Mouse (Mus musculus): ENCODE measurements around the gene Fam45a. TPM values are rescaled to one million over a fixed set of nuclear protein-coding genes. Genes with fewer than 3 reads are reported as not detected.
"Not testable (repeated sequence)": the region's sequence is repeated elsewhere in the genome, so short reads cannot be mapped to it uniquely, and the experiment has no call there.

Gene Fam45a
- polyA plus RNA-seq, 1 experiment from 2014 or later: 28.7 TPM

DNA sequence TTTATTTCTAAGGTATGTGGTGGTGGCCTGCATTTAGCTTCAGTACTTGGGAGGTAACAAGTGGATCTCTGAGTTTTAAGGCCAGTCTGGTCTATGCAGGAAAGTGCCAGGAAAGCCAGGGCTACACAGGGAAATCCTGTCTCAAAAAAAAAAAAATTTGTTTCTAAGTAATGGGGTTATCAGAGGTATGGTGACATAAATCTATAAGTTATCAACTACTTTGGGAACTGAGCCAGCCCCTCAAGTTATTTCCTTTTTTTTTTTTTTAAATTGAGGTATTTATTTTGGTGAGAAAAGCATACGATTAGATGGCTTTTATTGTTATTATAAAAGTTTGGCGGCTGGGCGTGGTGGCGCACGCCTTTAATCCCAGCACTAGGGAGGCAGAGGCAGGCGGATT is 1.7 kb downstream of the Fam45a start:
- H3K27ac ChIP-seq (ENCODE audit: low read length): no peak overlapping the region
- H3K4me1 ChIP-seq (ENCODE audit: control insufficient read depth, insufficient read depth, low read length): peaks cover 8% of the 10 kb centered on the region; the same call in 1 of the 2 replicates
- H3K27me3 ChIP-seq (replicated peaks; ENCODE audit: control insufficient read depth, insufficient read depth, low read length): no peaks in the 10 kb centered on the region
- H3K4me2 ChIP-seq (ENCODE audit: low read depth, low read length): no peak overlapping the region
- H3K9ac ChIP-seq (ENCODE audit: low read depth, low read length): no peak overlapping the region
- 94% methylated on average over 6 of the region's 6 CpGs for WGBS
- no peak overlapping the region for H3K4me3 ChIP-seq (ENCODE audit: low read length)
- no peaks in the 10 kb centered on the region for H3K36me3 ChIP-seq (ENCODE audit: control insufficient read depth, insufficient read depth, low read length)
- no peaks in the 10 kb centered on the region for H3K9me3 ChIP-seq (ENCODE audit: control insufficient read depth, low read length)
- ATAC-seq: no peak

DNA sequence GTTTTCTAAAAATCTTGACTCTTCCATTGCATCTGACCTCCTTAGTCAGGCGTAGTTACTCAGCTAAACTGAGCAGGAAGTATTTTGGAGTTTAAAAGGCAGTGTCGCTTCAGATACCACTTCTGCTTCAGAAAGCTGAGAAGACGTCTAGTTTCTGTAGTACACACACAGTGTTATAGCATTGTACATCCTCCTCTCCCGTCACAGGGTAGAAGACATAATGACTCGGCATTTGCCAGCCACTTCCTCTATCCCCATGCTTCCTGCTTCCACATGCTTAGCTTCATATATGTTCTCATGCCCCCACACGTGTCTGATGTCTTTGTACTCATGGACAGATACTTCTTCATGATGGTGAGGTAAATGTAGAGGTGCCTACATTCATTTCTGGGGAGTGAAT is 7.3 kb downstream of the Fam45a start:
- no peak for ATAC-seq
- 89% methylated on average over 6 of the region's 6 CpGs for WGBS
- H3K36me3 ChIP-seq (ENCODE audit: control insufficient read depth, insufficient read depth, low read length): peaks cover 10% of the 10 kb centered on the region

DNA sequence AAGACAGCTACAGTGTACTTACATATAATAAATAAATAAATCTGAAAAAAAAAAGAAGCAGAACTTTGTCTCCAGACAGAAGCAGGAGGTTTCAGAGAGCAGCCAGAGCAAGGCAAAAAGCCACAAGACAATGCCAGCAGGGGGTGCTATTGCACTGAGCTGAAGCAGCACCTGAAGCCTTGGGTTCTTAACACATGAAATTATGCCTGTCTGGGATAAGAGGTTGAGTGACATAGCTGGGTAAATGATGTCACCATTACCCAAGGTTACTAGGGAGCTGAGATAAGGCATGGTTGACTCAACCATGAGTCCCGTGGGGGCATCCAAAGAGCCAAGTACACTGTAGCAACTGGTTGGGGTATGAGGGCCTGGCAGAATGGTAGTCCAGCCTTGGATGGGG is 26.4 kb downstream of the Fam45a start:
- peak; percentile 44; the same call in 1 of the 2 replicates for ATAC-seq
- no peaks in the 10 kb centered on the region for H3K4me1 ChIP-seq (ENCODE audit: control insufficient read depth, insufficient read depth, low read length)
- H3K9me3 ChIP-seq (ENCODE audit: control insufficient read depth, low read length): no peaks in the 10 kb centered on the region
- H3K4me3 ChIP-seq (ENCODE audit: low read length): no peak overlapping the region
- 54% methylated on average over 1 of the region's 1 CpGs for WGBS
- no peak overlapping the region for H3K27ac ChIP-seq (ENCODE audit: low read length)
- no peak overlapping the region for H3K4me2 ChIP-seq (ENCODE audit: low read depth, low read length)
- no peak overlapping the region for H3K9ac ChIP-seq (ENCODE audit: low read depth, low read length)
- H3K36me3 ChIP-seq (ENCODE audit: control insufficient read depth, insufficient read depth, low read length): peaks cover 3% of the 10 kb centered on the region; the same call in 1 of the 2 replicates
- no peaks in the 10 kb centered on the region for H3K27me3 ChIP-seq (replicated peaks; ENCODE audit: control insufficient read depth, insufficient read depth, low read length)

More for the DNA sequence above, 7.3 kb downstream of the Fam45a start:
- Histone ChIP-seq H3K9ac (ENCODE audit: low read depth, low read length) (no peak overlapping the region), H3K4me3 (ENCODE audit: low read length) (no peak overlapping the region), H3K27me3 (replicated peaks; ENCODE audit: control insufficient read depth, insufficient read depth, low read length) (no peaks in the 10 kb centered on the region), H3K4me2 (ENCODE audit: low read depth, low read length) (no peak overlapping the region), H3K27ac (ENCODE audit: low read length) (no peak overlapping the region), H3K4me1 (ENCODE audit: control insufficient read depth, insufficient read depth, low read length) (no peaks in the 10 kb centered on the region), H3K9me3 (ENCODE audit: control insufficient read depth, low read length) (no peaks in the 10 kb centered on the region)

DNA sequence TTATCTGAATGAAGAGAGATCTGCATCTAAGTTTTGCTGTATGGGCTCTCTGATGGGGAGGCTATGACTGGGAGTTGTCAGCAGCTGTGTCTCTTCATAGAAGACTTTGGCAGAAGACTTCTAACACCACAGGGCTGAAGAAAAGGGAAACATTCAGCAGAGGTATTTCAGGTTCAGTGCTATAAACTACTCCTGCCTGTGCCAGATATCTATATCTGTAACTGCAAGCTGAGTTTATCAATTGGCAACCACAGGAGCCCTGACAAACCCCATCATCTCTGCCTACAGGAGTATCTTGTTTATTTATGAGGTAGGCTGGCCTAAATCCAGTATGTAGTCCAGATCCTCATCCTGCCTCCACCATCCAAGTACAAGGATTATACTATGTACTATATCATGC is 31.9 kb downstream of the Fam45a start:
- no peaks in the 10 kb centered on the region for H3K27me3 ChIP-seq (replicated peaks; ENCODE audit: control insufficient read depth, insufficient read depth, low read length)
- H3K4me3 ChIP-seq (ENCODE audit: low read length): no peak overlapping the region
- no peak for ATAC-seq
- no peaks in the 10 kb centered on the region for H3K9me3 ChIP-seq (ENCODE audit: control insufficient read depth, low read length)
- no peak overlapping the region for H3K27ac ChIP-seq (ENCODE audit: low read length)
- H3K4me2 ChIP-seq (ENCODE audit: low read depth, low read length): no peak overlapping the region
- no peaks in the 10 kb centered on the region for H3K36me3 ChIP-seq (ENCODE audit: control insufficient read depth, insufficient read depth, low read length)
- no peak overlapping the region for H3K9ac ChIP-seq (ENCODE audit: low read depth, low read length)
- no peaks in the 10 kb centered on the region for H3K4me1 ChIP-seq (ENCODE audit: control insufficient read depth, insufficient read depth, low read length)

DNA sequence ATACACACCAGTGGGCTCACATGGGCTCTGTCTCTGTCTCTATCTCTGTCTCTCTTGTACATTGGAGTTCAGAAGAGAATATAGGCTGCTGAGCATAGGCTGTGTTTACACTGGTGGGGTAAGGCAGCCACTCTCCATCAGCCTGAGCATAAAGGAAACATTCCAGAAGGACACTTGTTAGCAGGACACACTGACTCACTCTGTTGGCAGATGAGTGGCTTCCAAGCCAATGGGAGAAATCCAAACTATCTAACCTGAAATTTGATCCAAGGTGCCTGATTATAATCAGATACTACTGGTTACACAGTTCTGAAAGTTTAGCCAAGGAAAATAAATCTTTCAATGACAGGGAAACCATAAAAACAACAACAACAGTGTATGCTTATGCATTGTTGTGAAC is 34.3 kb downstream of the Fam45a start:
- Histone ChIP-seq H3K9ac (ENCODE audit: low read depth, low read length) (no peak overlapping the region), H3K36me3 (ENCODE audit: control insufficient read depth, insufficient read depth, low read length) (no peaks in the 10 kb centered on the region), H3K27ac (ENCODE audit: low read length) (no peak overlapping the region), H3K4me1 (ENCODE audit: control insufficient read depth, insufficient read depth, low read length) (no peaks in the 10 kb centered on the region), H3K27me3 (replicated peaks; ENCODE audit: control insufficient read depth, insufficient read depth, low read length) (no peaks in the 10 kb centered on the region), H3K4me2 (ENCODE audit: low read depth, low read length) (no peak overlapping the region), H3K4me3 (ENCODE audit: low read length) (no peak overlapping the region), H3K9me3 (ENCODE audit: control insufficient read depth, low read length) (no peaks in the 10 kb centered on the region)
- ATAC-seq: no peak

DNA sequence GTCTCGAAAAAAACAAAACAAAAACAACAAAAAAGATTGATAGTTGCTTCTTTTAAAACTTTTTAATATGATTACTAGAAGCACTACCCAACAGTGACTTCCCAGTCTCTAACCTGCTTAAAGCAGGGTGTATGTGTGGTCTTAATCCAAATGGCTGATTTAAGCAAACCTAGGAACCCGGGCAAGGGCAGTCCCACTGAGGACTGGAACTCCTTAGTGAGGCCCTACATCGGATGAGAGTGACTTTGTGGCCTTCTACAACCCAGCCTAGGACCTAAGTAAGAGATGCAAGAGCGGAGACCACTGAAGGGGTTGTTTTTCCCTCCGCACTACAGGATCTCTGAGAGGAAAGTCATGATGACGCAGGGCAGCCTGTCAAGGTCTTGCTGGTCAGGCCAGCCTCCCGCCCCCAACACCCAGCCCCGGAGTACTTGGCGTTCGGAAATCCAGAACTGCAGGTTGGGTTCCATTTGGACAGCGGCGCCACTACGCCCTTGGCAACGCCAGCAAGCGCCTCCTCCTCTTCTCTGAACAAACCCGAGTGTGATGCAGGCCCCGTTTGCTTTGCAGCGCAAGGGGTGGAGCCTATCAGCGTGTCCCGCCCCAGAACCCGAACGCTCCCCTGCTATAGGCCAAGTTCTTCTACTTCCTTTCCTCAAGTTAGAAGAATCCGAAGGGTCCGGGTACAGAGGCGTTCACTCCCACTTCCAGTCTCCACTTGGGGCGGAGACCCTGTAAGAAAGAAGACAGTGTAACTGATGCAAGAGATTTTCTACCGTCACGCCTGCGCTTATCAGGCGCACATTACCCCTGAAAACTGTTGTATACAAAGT is 49.7 kb downstream of the Fam45a start, which contains the start of gene Sfxn4:
TSS of gene Sfxn4 (minus strand) at position 612 of the 833 bp plus-strand sequence.
- Histone ChIP-seq H3K36me3 (ENCODE audit: control insufficient read depth, insufficient read depth, low read length) (0 out of 2 replicates have a peak, but pooled peaks cover 4% of the 10 kb centered on the region), H3K4me2 (ENCODE audit: low read depth, low read length) (peak within 1 kb of the TSS; percentile 50), H3K9me3 (ENCODE audit: control insufficient read depth, low read length) (no peaks in the 10 kb centered on the region), H3K27ac (ENCODE audit: low read length) (peak within 1 kb of the TSS; percentile 46), H3K27me3 (replicated peaks; ENCODE audit: control insufficient read depth, insufficient read depth, low read length) (no peaks in the 10 kb centered on the region), H3K9ac (ENCODE audit: low read depth, low read length) (peak within 1 kb of the TSS; percentile 64), H3K4me1 (ENCODE audit: control insufficient read depth, insufficient read depth, low read length) (no peaks in the 10 kb centered on the region), H3K4me3 (ENCODE audit: low read length) (peak within 1 kb of the TSS; percentile 63)
- peak; percentile 99 for ATAC-seq
- WGBS: 4% methylated on average over 30 of the region's 30 CpGs

DNA sequence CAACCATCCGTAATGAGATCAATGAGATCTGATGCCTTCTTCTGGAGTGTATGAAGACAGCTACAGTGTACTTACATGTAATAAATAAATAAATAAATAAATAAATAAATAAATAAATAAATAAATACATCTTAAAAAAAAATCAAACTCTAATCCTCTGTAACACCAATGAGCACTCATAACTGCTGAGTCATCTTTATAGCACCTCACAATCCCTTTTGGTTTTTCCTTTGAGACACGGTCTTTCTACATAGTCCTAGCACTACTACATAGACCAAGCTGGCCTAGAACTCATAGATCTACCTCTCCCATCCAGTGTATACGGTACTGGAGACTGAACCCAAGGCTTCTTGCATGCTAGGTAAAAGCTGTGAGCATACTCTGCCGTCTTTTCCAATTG is 54.8 kb downstream of the Fam45a start:
- not testable (repeated sequence) for H3K4me1 ChIP-seq (ENCODE audit: control insufficient read depth, insufficient read depth, low read length)

DNA sequence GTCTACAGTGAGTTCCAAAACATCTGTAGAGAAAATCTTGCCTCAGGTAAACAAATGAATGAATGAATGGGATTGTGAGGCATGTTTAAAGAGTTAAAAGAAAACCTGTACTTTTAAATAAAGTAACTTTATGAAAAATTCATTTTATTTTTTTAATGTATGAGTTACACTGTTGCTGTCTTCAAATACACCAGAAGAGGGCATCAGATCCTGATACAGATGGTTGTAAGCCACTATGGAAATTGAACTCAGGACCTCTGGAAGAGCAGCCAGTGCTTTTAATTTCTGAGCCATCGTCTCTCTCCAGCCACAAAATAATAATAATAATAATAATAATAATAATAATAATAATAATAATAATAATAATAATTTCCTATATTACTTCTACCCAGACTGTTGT is 59.1 kb downstream of the Fam45a start:
- Histone ChIP-seq H3K36me3 (ENCODE audit: control insufficient read depth, insufficient read depth, low read length) (peaks cover 5% of the 10 kb centered on the region; the same call in 1 of the 2 replicates), H3K4me1 (ENCODE audit: control insufficient read depth, insufficient read depth, low read length) (peaks cover 7% of the 10 kb centered on the region; the same call in 1 of the 2 replicates), H3K9ac (ENCODE audit: low read depth, low read length) (no peak overlapping the region), H3K27me3 (replicated peaks; ENCODE audit: control insufficient read depth, insufficient read depth, low read length) (no peaks in the 10 kb centered on the region), H3K4me2 (ENCODE audit: low read depth, low read length) (no peak overlapping the region), H3K27ac (ENCODE audit: low read length) (no peak overlapping the region), H3K4me3 (ENCODE audit: low read length) (no peak overlapping the region), H3K9me3 (ENCODE audit: control insufficient read depth, low read length) (no peaks in the 10 kb centered on the region)
- 91% methylated on average over 1 of the region's 1 CpGs for WGBS
- ATAC-seq: no peak

More for the DNA sequence above, 54.8 kb downstream of the Fam45a start:
- H3K27me3 ChIP-seq (replicated peaks; ENCODE audit: control insufficient read depth, insufficient read depth, low read length); ATAC-seq; H3K36me3 ChIP-seq (ENCODE audit: control insufficient read depth, insufficient read depth, low read length); H3K4me2 ChIP-seq (ENCODE audit: low read depth, low read length); H3K4me3 ChIP-seq (ENCODE audit: low read length); H3K27ac ChIP-seq (ENCODE audit: low read length); H3K9ac ChIP-seq (ENCODE audit: low read depth, low read length); H3K9me3 ChIP-seq (ENCODE audit: control insufficient read depth, low read length): not testable (repeated sequence)
- 95% methylated on average over 4 of the region's 4 CpGs for WGBS

DNA sequence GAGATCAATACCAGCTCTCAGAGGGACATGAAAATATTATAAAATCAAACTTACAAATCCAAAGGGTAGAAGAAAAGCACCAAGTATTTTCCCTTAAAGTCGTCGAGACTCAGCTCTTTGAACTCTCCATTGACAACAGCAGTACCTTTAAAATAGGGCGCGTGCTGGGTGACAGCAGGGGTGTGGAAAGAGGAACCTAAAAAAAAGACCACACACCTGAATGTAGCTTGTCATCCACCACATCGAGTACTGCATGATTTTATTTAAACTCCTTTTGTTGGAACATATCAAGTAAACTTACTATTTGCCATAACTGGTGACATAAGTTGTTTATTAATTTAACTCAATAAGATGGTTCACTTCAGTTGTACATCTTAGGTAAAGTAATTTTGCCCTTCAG is 60.0 kb downstream of the Fam45a start:
- H3K27ac ChIP-seq (ENCODE audit: low read length): no peak overlapping the region
- H3K4me1 ChIP-seq (ENCODE audit: control insufficient read depth, insufficient read depth, low read length): peaks cover 7% of the 10 kb centered on the region; the same call in 1 of the 2 replicates
- H3K36me3 ChIP-seq (ENCODE audit: control insufficient read depth, insufficient read depth, low read length): peaks cover 5% of the 10 kb centered on the region; the same call in 1 of the 2 replicates
- no peaks in the 10 kb centered on the region for H3K27me3 ChIP-seq (replicated peaks; ENCODE audit: control insufficient read depth, insufficient read depth, low read length)
- no peak overlapping the region for H3K4me3 ChIP-seq (ENCODE audit: low read length)
- no peak overlapping the region for H3K9ac ChIP-seq (ENCODE audit: low read depth, low read length)
- WGBS: 90% methylated on average over 5 of the region's 5 CpGs
- no peaks in the 10 kb centered on the region for H3K9me3 ChIP-seq (ENCODE audit: control insufficient read depth, low read length)
- no peak for ATAC-seq
- H3K4me2 ChIP-seq (ENCODE audit: low read depth, low read length): no peak overlapping the region
